Mouse (Mus musculus): Measurements from ENCODE around the gene Slc39a7.

Slc39a7 gene

GRCm38 (mm10) chr17:34031465-34032173 is at the start of gene Slc39a7, which contains the start of gene Rxrb:
TSS of gene Slc39a7 (minus strand) at chr17:34031682.
TSS of gene Rxrb (plus strand) at chr17:34031812.
- DNase-seq (ENCODE audit: low read depth, low spot score), result peak; percentile 99

- peak; percentile 23 for DNase-seq (ENCODE audit: low read depth, low spot score)
These were observed 48.1 kb upstream of the Slc39a7 start for GRCm38 (mm10) chr17:34079621-34080020.

GRCm38 (mm10) chr17:34079002-34079401 is 47.5 kb upstream of the Slc39a7 start:
- no peak for DNase-seq (ENCODE audit: low read depth, low spot score)

- no peak for DNase-seq (ENCODE audit: low read depth, low spot score)
These were observed 46.7 kb upstream of the Slc39a7 start for GRCm38 (mm10) chr17:34078148-34078547.

GRCm38 (mm10) chr17:34077549-34077948 is 46.1 kb upstream of the Slc39a7 start:
- peak; percentile 75 for DNase-seq (ENCODE audit: low read depth, low spot score)

GRCm38 (mm10) chr17:34075271-34075670 is 43.8 kb upstream of the Slc39a7 start:
- DNase-seq (ENCODE audit: low read depth, low spot score), result peak; percentile 40

- DNase-seq (ENCODE audit: low read depth, low spot score), result no peak
These were observed 40.6 kb upstream of the Slc39a7 start for GRCm38 (mm10) chr17:34072091-34072490.

GRCm38 (mm10) chr17:34068864-34069263 is 37.4 kb upstream of the Slc39a7 start:
- DNase-seq (ENCODE audit: low read depth, low spot score), result no peak

GRCm38 (mm10) chr17:34057224-34057623 is 25.7 kb upstream of the Slc39a7 start:
- DNase-seq (ENCODE audit: low read depth, low spot score), result no peak

GRCm38 (mm10) chr17:34047404-34048050 is 16.0 kb upstream of the Slc39a7 start:
- DNase-seq (ENCODE audit: low read depth, low spot score), result no peak

GRCm38 (mm10) chr17:34045941-34046340 is 14.5 kb upstream of the Slc39a7 start:
- no peak for DNase-seq (ENCODE audit: low read depth, low spot score)

- no peak for DNase-seq (ENCODE audit: low read depth, low spot score)
These were observed 8.3 kb upstream of the Slc39a7 start for GRCm38 (mm10) chr17:34039562-34040450.

- no peak for DNase-seq (ENCODE audit: low read depth, low spot score)
These were observed 7.5 kb upstream of the Slc39a7 start, which contains the start of gene Col11a2 for GRCm38 (mm10) chr17:34038878-34039561. TSS of gene Col11a2 (plus strand) at chr17:34039437.

- DNase-seq (ENCODE audit: low read depth, low spot score), result no peak
These were observed 7.0 kb upstream of the Slc39a7 start for GRCm38 (mm10) chr17:34038440-34038839.

- no peak for DNase-seq (ENCODE audit: low read depth, low spot score)
These were observed 5.8 kb upstream of the Slc39a7 start for GRCm38 (mm10) chr17:34037241-34037640.

GRCm38 (mm10) chr17:34036647-34037046 is 5.2 kb upstream of the Slc39a7 start:
- DNase-seq (ENCODE audit: low read depth, low spot score), result no peak

- DNase-seq (ENCODE audit: low read depth, low spot score), result no peak
These were observed 4.0 kb upstream of the Slc39a7 start for GRCm38 (mm10) chr17:34035517-34035916.

- no peak for DNase-seq (ENCODE audit: low read depth, low spot score)
These were observed 2.6 kb upstream of the Slc39a7 start for GRCm38 (mm10) chr17:34034064-34034463.

- no peak for DNase-seq (ENCODE audit: low read depth, low spot score)
These were observed 2.0 kb upstream of the Slc39a7 start for GRCm38 (mm10) chr17:34033441-34033840.

GRCm38 (mm10) chr17:34032806-34033205 is 1.3 kb upstream of the Slc39a7 start:
- DNase-seq (ENCODE audit: low read depth, low spot score), result no peak

- DNase-seq (ENCODE audit: low read depth, low spot score), result no peak
These were observed 721 bp upstream of the Slc39a7 start for GRCm38 (mm10) chr17:34032174-34032632.

Data from embryo, embryonic 11.5 days (tissue).